Mouse (Mus musculus) MEL (cell line): ENCODE data around the gene Grn. TPM values are rescaled to one million over a fixed set of nuclear protein-coding genes. Genes with fewer than 3 reads are reported as not detected.

Experiments used
- DNase-seq: peaks from one replicate; pipeline ENCODE4 v3.0.0; 2011; ENCODE audit warnings: low read depth, low spot score
- H3K27ac ChIP-seq: 2 replicates; pipeline ENCODE4 v1.5.1; 2012; ENCODE audit warnings: low read depth, mild to moderate bottlenecking, control low read depth, low read length, moderate library complexity; ENCODE audit not compliant: control insufficient read depth
- H3K27me3 ChIP-seq, 2 experiments: fragments of 150-350 bp in 1 of 2; sonication (generic) in 1 of 2; 2 replicates each; pipeline ENCODE4 v1.6.1; 2012; ENCODE audit warnings: low read length in 2 of 2, mild to moderate bottlenecking in 2 of 2, improper control_type of control experiment in 1 of 2, moderate library complexity in 1 of 2; ENCODE audit not compliant: insufficient read depth in 2 of 2, control insufficient read depth in 1 of 2
- H3K36me3 ChIP-seq, 2 experiments: 2 replicates each; pipeline ENCODE4 v1.6.1; 2012 to 2014; ENCODE audit warnings: low read length in 2 of 2, improper control_type of control experiment in 1 of 2, inconsistent platforms in 1 of 2, mild to moderate bottlenecking in 1 of 2; ENCODE audit not compliant: insufficient read depth in 2 of 2, control insufficient read depth in 1 of 2
- H3K4me1 ChIP-seq, 2 experiments: fragments of 150-350 bp in 1 of 2; sonication (generic) in 1 of 2; 2 replicates each; pipeline ENCODE4 v1.6.1; 2012; ENCODE audit warnings: low read length in 2 of 2, improper control_type of control experiment in 1 of 2, mild to moderate bottlenecking in 1 of 2; ENCODE audit not compliant: insufficient read depth in 2 of 2, control insufficient read depth in 1 of 2
- H3K4me3 ChIP-seq, 2 experiments: fragments of 150-350 bp in 1 of 2; sonication (generic) in 1 of 2; 2 replicates each; pipeline ENCODE4 v1.5.1; 2012; ENCODE audit warnings: low read depth in 2 of 2, low read length in 2 of 2, mild to moderate bottlenecking in 2 of 2, moderate library complexity in 2 of 2, control low read depth in 1 of 2, improper control_type of control experiment in 1 of 2; ENCODE audit not compliant: control insufficient read depth in 1 of 2, insufficient read depth in 1 of 2
- H3K79me2 ChIP-seq: 2 replicates; pipeline ENCODE4 v1.6.1; 2012; ENCODE audit warnings: mild to moderate bottlenecking, low read length, moderate library complexity; ENCODE audit not compliant: control insufficient read depth, poor library complexity, insufficient read depth
- H3K9ac ChIP-seq: 2 replicates; pipeline ENCODE4 v1.6.1; 2012; ENCODE audit warnings: low read depth, mild to moderate bottlenecking, control low read depth, low read length, moderate library complexity; ENCODE audit not compliant: control insufficient read depth, poor library complexity, severe bottlenecking
- H3K9me3 ChIP-seq: fragments of 150-350 bp; sonication (generic); replicated peaks from 2 replicates; pipeline ENCODE4 v1.6.1; 2012; ENCODE audit warnings: mild to moderate bottlenecking, low read length, improper control_type of control experiment, moderate library complexity; ENCODE audit not compliant: insufficient read depth
- CHD1 ChIP-seq: IDR thresholded peaks from 2 replicates; pipeline ENCODE4 v1.6.1; 2012; ENCODE audit warnings: low read depth, mild to moderate bottlenecking, inconsistent platforms, low read length, improper control_type of control experiment
- CTCF ChIP-seq, 3 experiments: IDR thresholded peaks in 2 of 3; conservative IDR thresholded peaks in 1 of 3; 2 replicates each; pipeline ENCODE4 v1.5.1; 2011 to 2012; ENCODE audit warnings: low read length in 3 of 3, low read depth in 2 of 3, mild to moderate bottlenecking in 2 of 3, improper control_type of control experiment in 1 of 3, inconsistent platforms in 1 of 3, mixed read lengths in 1 of 3, moderate library complexity in 1 of 3; ENCODE audit not compliant: control insufficient read depth in 1 of 3, insufficient read depth in 1 of 3, poor library complexity in 1 of 3, severe bottlenecking in 1 of 3
- E2F4 ChIP-seq: IDR thresholded peaks from 2 replicates; pipeline ENCODE4 v1.6.1; 2011; ENCODE audit warnings: low read depth, low read length, improper control_type of control experiment, borderline replicate concordance
- ETS1 ChIP-seq: IDR thresholded peaks from 2 replicates; pipeline ENCODE4 v1.6.1; 2012; ENCODE audit warnings: low read depth, mild to moderate bottlenecking, inconsistent platforms, low read length, improper control_type of control experiment, moderate library complexity
- MEF2A ChIP-seq: IDR thresholded peaks from 2 replicates; pipeline ENCODE4 v1.6.1; 2014; ENCODE audit warnings: low read depth, mild to moderate bottlenecking, inconsistent platforms, low read length, improper control_type of control experiment; ENCODE audit not compliant: poor library complexity, insufficient replicate concordance, severe bottlenecking; ENCODE audit errors: extremely low read depth
- MYC ChIP-seq: IDR thresholded peaks from 2 replicates; pipeline ENCODE4 v1.6.1; 2011; ENCODE audit warnings: low read depth, mild to moderate bottlenecking, low read length, improper control_type of control experiment, moderate library complexity
- POLR2A ChIP-seq, 2 experiments: IDR thresholded peaks; 2 replicates each; pipeline ENCODE4 v1.6.1; 2011 to 2012; ENCODE audit warnings: low read length in 2 of 2, mild to moderate bottlenecking in 2 of 2, control low read depth in 1 of 2, improper control_type of control experiment in 1 of 2, low read depth in 1 of 2, moderate library complexity in 1 of 2; ENCODE audit not compliant: control insufficient read depth in 1 of 2, insufficient read depth in 1 of 2, poor library complexity in 1 of 2
- POLR2AphosphoS2 ChIP-seq: IDR thresholded peaks from 2 replicates; pipeline ENCODE4 v1.6.1; 2011; ENCODE audit warnings: low read length, improper control_type of control experiment
- POLR2AphosphoS5 ChIP-seq: IDR thresholded peaks from 2 replicates; pipeline ENCODE4 v1.6.1; 2012; ENCODE audit warnings: low read depth, borderline replicate concordance, mild to moderate bottlenecking, inconsistent platforms, low read length, moderate library complexity, mixed read lengths
- RAD21 ChIP-seq: IDR thresholded peaks from 2 replicates; pipeline ENCODE4 v1.6.1; 2011; ENCODE audit warnings: mild to moderate bottlenecking, low read depth, low read length, improper control_type of control experiment
- SIN3A ChIP-seq: IDR thresholded peaks from 2 replicates; pipeline ENCODE4 v1.6.1; 2012; ENCODE audit warnings: low read length, improper control_type of control experiment, inconsistent platforms
- TCF12 ChIP-seq: IDR thresholded peaks from 2 replicates; pipeline ENCODE4 v1.6.1; 2014; ENCODE audit warnings: low read depth, mild to moderate bottlenecking, inconsistent platforms, low read length, improper control_type of control experiment, moderate library complexity
- USF1 ChIP-seq: IDR thresholded peaks from 2 replicates; pipeline ENCODE4 v1.6.1; 2014; ENCODE audit warnings: low read depth, mild to moderate bottlenecking, inconsistent platforms, low read length, improper control_type of control experiment, moderate library complexity
- USF2 ChIP-seq, 2 experiments: IDR thresholded peaks; 2 replicates each; pipeline ENCODE4 v1.6.1; 2011 to 2012; ENCODE audit warnings: improper control_type of control experiment in 2 of 2, low read length in 2 of 2, borderline replicate concordance in 1 of 2, inconsistent platforms in 1 of 2, low read depth in 1 of 2, mild to moderate bottlenecking in 1 of 2; ENCODE audit not compliant: insufficient read depth in 1 of 2
- ZMIZ1 ChIP-seq: IDR thresholded peaks from 2 replicates; pipeline ENCODE4 v1.6.1; 2012; ENCODE audit warnings: low read depth, mild to moderate bottlenecking, inconsistent platforms, low read length, improper control_type of control experiment, moderate library complexity
- polyA plus RNA-seq, 2 experiments: library from polyadenylated mRNA; stranded (reverse) in 1 of 2; unstranded in 1 of 2; fragments of >175 nt in 1 of 2; fragments of >200 nt in 1 of 2; gene quantifications; 2 replicates each; pipeline versions ENCODE4 v1.2.1 to v1.2.4; 2012; ENCODE audit warnings: low replicate concordance in 2 of 2, low read depth in 1 of 2; ENCODE audit not compliant: insufficient read length in 2 of 2, insufficient read depth in 1 of 2, missing spikeins in 1 of 2
- total RNA-seq: library from RNA; depleted of rRNA; stranded (reverse); fragments of 300-350 nt; gene quantifications from 2 replicates; pipeline ENCODE4 v1.2.3, GENCODE M21; 2012

Grn gene
- total and polyA plus RNA-seq, 3 experiments = 14.7 to 42.1 TPM; not detected in 1

DNA sequence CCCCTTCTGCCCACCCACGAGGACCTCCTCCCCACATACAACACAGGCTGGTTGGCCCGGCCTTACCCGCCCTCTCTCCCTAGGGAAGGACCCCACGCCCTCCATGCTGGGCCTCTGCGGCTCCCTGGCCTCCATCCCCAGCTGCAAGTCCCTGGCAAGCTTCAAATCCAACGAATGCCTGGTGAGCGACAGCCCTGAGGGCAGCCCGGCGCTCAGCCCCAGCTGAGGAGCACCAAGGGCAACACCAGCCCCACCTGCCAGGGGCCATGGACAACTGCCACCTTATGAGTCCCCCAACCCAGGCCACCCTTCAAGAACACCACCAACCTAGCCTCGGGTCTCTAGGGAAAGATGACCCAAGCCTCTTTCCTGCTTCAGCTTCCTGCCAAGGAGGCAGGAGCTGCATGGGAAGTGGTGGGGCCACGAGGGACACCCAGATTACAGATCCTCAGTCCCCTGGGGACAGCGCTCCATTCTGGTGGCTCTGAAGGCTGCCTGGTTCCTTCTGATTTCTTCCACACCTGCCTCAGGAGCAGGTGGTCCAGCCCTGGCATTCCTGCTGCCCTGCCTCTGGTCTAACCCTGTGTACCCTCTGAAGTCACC, 28.1 kb upstream of the Grn start:
- TF ChIP-seq E2F4 = no peak
- no peak for TF ChIP-seq POLR2AphosphoS5
- no peak for TF ChIP-seq USF2 (IDR thresholded peaks at IDR 0.05; ENCODE audit: borderline replicate concordance in 1 of 2, insufficient read depth in 1 of 2, low read depth in 1 of 2, low read length in 2 of 2)
- peak in 1 of 2 experiments; percentile 33; a peak in 1 of 4 replicates for TF ChIP-seq POLR2A (IDR thresholded peaks at IDR 0.05; ENCODE audit: control insufficient read depth in 1 of 2, insufficient read depth in 1 of 2, low read depth in 1 of 2, low read length in 2 of 2, poor library complexity in 1 of 2)
- TF ChIP-seq POLR2AphosphoS2 = peak; percentile 59
- TF ChIP-seq, all 39 proteins: peak for 2
- H3K9me3 ChIP-seq = no peaks in the 10 kb centered on the region
- DNase-seq = no peak
- no peaks in the 10 kb centered on the region for H3K27me3 ChIP-seq
- H3K79me2 ChIP-seq = peaks cover 11% of the 10 kb centered on the region
- peaks cover 0 to 5% of the 10 kb centered on the region in 2 experiments; a peak in 2 of 4 replicates for H3K36me3 ChIP-seq
- peaks cover 0 to 5% of the 10 kb centered on the region in 2 experiments; a peak in 3 of 4 replicates for H3K4me1 ChIP-seq
- no peak overlapping the region for H3K4me3 ChIP-seq
- no peak overlapping the region for H3K27ac ChIP-seq
- H3K9ac ChIP-seq = no peak overlapping the region

- no peak overlapping the region for H3K9ac ChIP-seq
- H3K79me2 ChIP-seq = peaks cover 19% of the 10 kb centered on the region
- H3K27me3 ChIP-seq = no peaks in the 10 kb centered on the region
- H3K4me1 ChIP-seq = peaks cover 0 to 5% of the 10 kb centered on the region in 2 experiments; a peak in 3 of 4 replicates
- no peak for DNase-seq
- no peaks in the 10 kb centered on the region for H3K9me3 ChIP-seq
- no peak overlapping the region for H3K4me3 ChIP-seq
- peaks cover 0 to 5% of the 10 kb centered on the region in 2 experiments; a peak in 2 of 4 replicates for H3K36me3 ChIP-seq
- TF ChIP-seq RAD21 (no peak), TCF12 (no peak), CHD1 (no peak), CTCF (IDR thresholded peaks at IDR 0.05 in 2 of 3, conservative IDR thresholded peaks at IDR 0.05 in 1 of 3; ENCODE audit: control insufficient read depth in 1 of 3, insufficient read depth in 1 of 3, low read depth in 2 of 3, low read length in 3 of 3, poor library complexity in 1 of 3, severe bottlenecking in 1 of 3) (no peak), SIN3A (no peak), ETS1 (no peak), MEF2A (no peak), USF1 (no peak), MYC (no peak), ZMIZ1 (no peak), POLR2A (IDR thresholded peaks at IDR 0.05; ENCODE audit: control insufficient read depth in 1 of 2, insufficient read depth in 1 of 2, low read depth in 1 of 2, low read length in 2 of 2, poor library complexity in 1 of 2) (no peak)
- no peak overlapping the region for H3K27ac ChIP-seq
Observed at GRCm38 (mm10) chr11:102403657-102404056, 26.5 kb upstream of the Grn start.
